Mouse (Mus musculus) right cerebral cortex, postnatal 4 days (tissue): ENCODE measurements around the gene Foxred2.
A peak's percentile ranks its signal among the peaks of the same experiment; 100 is the strongest.

Source experiments
- DNase-seq: peaks from one replicate; pipeline ENCODE4 v3.0.0-alpha.2; 2022

The Foxred2 gene

GRCm38 (mm10) chr15:77956404-77956901 is at the start of gene Foxred2:
TSS of gene Foxred2 (minus strand) at chr15:77956722.
- peak; percentile 91 for DNase-seq

- DNase-seq: no peak
These were observed 47.4 kb upstream of the Foxred2 start for GRCm38 (mm10) chr15:78003929-78004328.

GRCm38 (mm10) chr15:78001400-78001799 is 44.9 kb upstream of the Foxred2 start:
- no peak for DNase-seq

- no peak for DNase-seq
These were observed 32.0 kb upstream of the Foxred2 start for GRCm38 (mm10) chr15:77988541-77988940.

GRCm38 (mm10) chr15:77983391-77983790 is 26.9 kb upstream of the Foxred2 start:
- DNase-seq: no peak

GRCm38 (mm10) chr15:77982195-77982939 is 25.8 kb upstream of the Foxred2 start:
- DNase-seq: peak; percentile 87

GRCm38 (mm10) chr15:77981181-77981680 is 24.7 kb upstream of the Foxred2 start:
- no peak for DNase-seq

GRCm38 (mm10) chr15:77979427-77979865 is 22.9 kb upstream of the Foxred2 start:
- no peak for DNase-seq

- DNase-seq: no peak
These were observed 21.1 kb upstream of the Foxred2 start for GRCm38 (mm10) chr15:77977663-77978062.

GRCm38 (mm10) chr15:77974165-77974841 is 17.8 kb upstream of the Foxred2 start:
- no peak for DNase-seq

GRCm38 (mm10) chr15:77970470-77971292 is 14.2 kb upstream of the Foxred2 start, which contains the start of gene Eif3d:
TSS of gene Eif3d (minus strand) at chr15:77970813.
- DNase-seq: peak; percentile 98

GRCm38 (mm10) chr15:77969940-77970469 is 13.5 kb upstream of the Foxred2 start:
- no peak for DNase-seq

GRCm38 (mm10) chr15:77965117-77965528 is 8.6 kb upstream of the Foxred2 start:
- DNase-seq: no peak

GRCm38 (mm10) chr15:77962447-77962846 is 5.9 kb upstream of the Foxred2 start:
- DNase-seq: no peak

GRCm38 (mm10) chr15:77960693-77961092 is 4.2 kb upstream of the Foxred2 start:
- no peak for DNase-seq

- no peak for DNase-seq
These were observed 1.5 kb upstream of the Foxred2 start for GRCm38 (mm10) chr15:77958071-77958470.

- no peak for DNase-seq
These were observed 1.1 kb upstream of the Foxred2 start for GRCm38 (mm10) chr15:77957625-77958024.

- DNase-seq: peak; percentile 41
These were observed 800 bp downstream of the Foxred2 start for GRCm38 (mm10) chr15:77955440-77956403.

- no peak for DNase-seq
These were observed 2.2 kb downstream of the Foxred2 start for GRCm38 (mm10) chr15:77954362-77954761.

GRCm38 (mm10) chr15:77952921-77953320 is 3.6 kb downstream of the Foxred2 start:
- no peak for DNase-seq

- no peak for DNase-seq
These were observed 7.5 kb downstream of the Foxred2 start for GRCm38 (mm10) chr15:77949061-77949460.
